Mouse (Mus musculus) thymus, adult 18-20 months (tissue): Measurements from ENCODE around the gene Rab10.
"Not testable (repeated sequence)": the region's sequence is repeated elsewhere in the genome, so short reads cannot be mapped to it uniquely, and the experiment has no call there.

Source experiments
- DNase-seq, 2 experiments: peaks; one replicate each; pipeline ENCODE4 v3.0.0; 2022; ENCODE audit warnings: mixed read lengths in 2 of 2

Gene Rab10

DNA sequence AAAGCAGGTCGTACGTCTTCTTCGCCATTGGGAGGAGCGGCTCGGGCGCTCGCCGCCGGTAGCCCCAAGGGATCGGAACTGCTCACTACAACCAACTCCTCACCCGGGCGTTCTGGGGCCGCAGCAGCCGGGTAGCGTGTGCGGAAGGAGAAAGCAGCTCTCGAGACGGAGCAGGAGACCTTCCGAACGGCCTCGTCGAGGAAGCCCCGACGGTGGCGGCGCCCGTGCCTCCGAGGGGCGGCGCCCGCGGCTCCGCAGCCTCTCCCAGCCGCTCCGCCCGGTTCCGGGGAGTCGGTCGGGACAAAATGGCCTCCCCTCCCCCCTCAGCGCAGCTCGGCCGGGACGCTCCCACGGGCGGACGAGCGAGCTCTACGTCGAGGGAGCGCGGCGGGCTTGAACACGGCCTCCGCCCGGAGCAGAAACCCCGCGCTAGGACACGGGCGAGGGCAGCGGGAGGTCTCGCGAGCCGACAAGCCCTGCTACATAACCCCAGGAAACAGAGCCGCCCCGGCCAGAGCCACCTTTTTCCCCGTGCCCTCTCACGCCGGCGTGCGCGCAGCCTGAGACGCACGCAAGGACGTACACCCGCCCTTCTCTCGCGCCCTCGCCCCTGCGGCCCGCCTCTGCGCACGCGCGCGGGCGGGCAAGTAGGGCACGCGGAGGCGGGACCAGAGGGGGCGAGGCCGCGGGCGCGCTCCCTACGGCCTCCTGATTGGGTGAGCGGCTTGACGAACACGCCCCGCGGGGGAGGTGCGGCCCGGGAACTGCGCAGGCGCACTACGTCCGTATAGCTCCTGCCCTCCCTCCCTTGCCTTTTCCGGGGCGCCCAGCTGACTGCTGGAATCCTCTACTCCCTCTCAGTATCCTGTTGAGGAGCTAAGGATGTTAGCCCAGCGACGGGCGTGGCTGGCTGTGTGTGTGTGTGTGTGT is at the start of gene Rab10:
TSS of gene Rab10 (minus strand) at position 579 of the 930 bp plus-strand sequence.
- peak; percentile 98 to 99 for DNase-seq

DNA sequence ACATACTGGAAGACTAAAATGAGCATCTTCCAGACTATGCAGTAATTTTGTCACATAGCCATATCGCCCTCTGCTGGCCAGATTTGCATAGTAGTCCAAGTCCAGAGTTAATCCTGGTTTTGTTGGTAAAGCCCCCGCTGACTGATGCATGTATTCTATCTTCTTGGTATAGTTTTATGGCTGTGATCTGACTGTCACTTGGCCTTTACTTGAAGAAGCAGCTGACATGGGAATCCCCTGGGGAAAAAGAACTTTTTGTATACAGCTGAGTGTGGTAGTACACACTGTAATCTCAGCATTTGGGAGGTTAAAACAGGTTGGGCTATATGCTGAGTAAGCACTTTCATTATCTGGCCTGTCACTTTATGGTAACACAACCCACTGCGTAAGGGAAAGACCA is 49.5 kb upstream of the Rab10 start:
- DNase-seq: peak in 1 of 2 experiments; percentile 41

DNA sequence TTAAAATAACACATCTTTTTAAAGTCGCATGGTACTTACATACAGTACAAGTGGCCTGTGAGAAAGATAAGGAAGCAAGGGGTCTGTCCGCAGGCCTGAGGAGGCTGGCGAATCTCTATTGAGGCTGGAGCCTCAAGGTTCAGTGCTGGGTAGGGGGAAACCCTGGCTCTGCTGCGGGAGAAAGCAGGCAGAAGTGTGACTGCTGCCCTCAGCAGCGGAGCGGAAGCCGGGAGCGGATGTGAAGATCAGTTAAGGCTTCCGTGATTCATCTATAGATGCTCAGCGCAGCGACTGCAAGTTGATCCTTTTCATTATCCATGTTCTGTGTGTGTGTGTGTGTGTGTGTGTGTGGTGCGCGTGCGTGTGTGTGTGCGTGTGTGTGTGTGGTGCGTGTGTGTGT is 47.1 kb upstream of the Rab10 start:
- no peak for DNase-seq

DNA sequence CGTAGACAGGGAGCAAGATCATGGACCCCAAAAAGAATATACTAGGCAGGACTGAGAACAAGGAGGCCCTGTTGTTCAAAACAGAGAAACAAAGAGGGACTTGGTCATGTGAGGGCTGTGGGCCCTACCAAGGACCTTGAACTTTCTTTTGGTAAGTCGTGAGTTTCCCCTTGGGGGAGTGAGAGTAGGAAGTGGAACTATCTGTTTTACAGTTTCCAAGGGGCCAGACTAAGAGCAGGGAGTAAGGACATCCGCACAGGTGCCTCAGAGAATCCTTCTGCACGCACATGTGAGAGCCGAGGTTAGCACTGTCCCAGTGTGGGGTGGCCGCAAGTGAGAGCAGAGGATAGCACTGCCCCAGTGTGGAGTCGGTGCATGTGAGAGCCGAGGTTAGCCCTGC is 45.3 kb upstream of the Rab10 start:
- DNase-seq: no peak

DNA sequence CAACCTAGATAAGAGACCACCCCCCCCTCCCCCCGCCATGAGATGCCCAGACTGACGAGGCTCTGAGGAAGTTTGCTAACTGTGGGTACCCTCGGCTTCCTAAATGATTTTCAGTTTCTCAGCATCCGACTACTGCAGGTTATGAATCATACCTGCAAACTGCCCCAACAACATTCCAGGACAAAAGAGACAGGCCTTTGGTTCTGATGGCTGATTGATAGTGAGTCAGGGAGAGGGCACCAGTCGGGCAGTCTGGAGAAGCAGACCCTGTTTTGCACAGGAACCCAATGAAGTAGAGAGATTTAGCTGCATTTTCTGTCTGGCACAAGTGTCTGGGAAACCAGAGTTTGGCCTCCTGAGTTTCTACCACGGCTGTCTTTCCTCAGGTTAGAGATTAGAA is 42.4 kb upstream of the Rab10 start:
- no peak for DNase-seq

DNA sequence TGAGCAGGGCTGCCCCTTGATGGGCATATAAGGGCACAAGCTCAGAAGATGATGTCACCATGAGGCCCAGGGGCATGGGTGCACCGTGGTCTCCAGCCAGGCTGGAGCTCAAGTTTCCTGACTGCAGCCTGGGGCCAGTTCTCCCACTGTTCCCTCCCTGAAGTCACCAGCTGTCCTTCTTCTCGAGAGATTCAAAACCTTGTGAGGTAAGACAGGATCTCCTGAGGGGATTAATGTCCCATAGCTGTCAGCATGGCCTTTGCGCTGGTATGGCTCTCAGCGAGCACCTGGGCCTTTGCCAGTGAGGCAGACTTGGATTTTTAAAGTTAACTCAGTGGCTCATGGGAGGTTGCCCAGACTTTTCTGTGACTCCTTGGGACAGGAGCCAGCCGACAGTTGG is 40.4 kb upstream of the Rab10 start:
- DNase-seq: no peak

DNA sequence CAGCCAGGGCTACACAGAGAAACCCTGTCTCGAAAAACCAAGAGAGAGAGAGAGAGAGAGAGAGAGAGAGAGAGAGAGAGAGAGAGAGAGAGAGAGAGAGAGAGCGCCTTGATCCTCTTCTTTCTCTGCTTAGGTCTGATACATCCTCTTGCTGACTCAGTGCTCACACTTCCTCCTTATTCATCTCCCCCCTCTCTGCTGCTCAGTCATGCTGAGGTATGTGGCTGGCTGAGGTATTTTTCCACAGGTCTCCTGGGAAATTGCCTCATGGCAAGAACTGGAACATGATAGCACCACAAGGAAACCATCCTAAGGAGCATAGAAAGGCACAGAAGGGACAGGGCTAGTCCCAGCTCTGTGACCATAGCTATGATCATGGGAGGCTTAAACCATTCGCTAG is 39.6 kb upstream of the Rab10 start:
- no peak for DNase-seq

DNA sequence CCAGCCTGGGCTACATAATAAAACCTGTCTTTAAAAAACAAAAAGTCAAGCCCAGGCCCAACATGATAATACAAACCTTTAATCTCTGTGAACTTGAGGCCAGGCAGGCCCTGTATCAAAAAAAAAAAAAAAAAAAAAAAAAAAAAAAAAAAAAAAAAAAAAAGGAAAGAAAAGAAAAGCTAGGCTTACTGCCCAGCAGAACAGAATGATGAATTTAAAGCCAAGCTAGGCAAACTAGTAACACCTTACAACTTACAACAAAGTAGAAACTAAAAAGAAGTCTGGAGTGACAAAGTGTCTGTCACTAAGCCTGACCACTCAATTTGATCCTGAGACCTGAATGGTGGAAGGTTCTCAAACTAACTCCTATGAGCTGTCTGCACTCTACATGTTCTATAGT is 37.9 kb upstream of the Rab10 start:
- no peak for DNase-seq

DNA sequence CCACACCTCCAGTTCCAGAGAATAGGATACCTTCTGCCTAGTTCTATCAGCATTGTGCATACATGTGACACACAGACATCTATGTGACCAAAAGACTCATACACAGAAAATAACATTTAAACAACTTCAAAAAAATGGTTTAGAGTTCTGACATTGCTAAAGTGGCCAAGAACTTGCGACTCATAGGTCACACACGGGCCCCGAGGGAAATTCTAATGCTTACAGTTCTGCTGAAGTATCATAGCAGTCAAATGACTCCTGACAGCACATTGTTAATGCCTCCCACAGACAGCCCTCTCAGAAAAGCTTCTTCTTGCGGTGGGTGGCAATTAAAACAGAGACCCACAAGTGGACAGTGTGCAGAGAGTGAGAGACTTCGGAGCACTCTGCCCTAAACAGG is 35.3 kb upstream of the Rab10 start:
- no peak for DNase-seq

DNA sequence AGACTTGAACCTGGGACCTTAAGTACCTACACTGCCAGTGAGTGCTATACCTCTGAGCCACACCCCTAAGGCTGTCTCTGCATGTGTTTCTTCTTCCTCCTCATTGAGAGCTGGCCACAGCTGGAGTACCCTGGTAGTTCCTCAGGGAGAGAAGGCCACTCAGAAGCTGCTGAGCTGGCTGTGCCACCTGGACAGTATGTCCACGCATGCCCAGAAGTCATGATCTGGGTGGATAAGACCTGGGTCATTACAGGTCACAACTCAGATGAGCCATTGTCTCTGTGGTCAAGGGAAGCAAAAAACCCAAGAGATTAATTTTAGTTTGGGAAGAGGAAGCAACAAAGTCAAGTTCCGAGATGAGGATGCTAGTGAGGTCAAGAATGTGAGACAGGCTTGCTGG is 34.4 kb upstream of the Rab10 start:
- no peak for DNase-seq

DNA sequence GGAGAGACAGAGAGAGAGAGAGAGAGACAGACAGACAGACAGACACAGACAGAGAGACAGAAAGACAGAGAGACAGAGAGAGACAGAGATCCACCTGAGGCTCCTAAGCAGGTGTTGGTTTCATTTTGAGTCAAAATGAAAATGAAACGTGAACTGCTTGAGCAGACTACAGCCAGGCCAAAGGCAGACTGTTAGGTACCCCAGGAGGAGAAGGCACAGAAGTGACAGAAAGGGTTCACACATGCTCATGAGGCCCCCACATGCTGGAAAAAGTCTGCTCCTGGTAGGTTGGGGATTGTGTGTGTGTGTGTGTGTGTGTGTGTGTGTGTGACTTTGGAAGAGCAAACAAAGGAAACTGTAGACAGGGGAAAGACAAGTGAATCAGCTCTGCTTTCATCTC is 29.2 kb upstream of the Rab10 start:
- no peak for DNase-seq

DNA sequence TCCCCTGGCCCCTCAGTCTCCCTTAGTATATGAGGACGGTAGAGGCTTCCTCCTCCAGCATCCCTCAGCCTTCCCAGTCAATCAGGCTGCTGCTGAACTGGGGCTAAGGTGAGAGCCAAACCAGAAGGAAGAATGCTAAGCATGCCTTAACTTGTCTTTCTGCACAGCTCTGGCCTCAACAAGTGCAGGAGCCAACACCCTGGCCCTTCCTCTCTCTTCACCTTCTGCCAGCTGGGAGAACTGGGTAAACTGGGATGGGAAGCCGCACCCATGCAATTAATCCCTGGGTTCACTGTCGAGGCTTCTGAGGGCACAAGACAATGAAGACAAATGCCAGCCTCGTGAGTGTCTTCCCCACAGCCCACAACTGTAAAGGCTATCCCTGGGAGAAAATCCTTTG is 19.9 kb upstream of the Rab10 start:
- DNase-seq: no peak

DNA sequence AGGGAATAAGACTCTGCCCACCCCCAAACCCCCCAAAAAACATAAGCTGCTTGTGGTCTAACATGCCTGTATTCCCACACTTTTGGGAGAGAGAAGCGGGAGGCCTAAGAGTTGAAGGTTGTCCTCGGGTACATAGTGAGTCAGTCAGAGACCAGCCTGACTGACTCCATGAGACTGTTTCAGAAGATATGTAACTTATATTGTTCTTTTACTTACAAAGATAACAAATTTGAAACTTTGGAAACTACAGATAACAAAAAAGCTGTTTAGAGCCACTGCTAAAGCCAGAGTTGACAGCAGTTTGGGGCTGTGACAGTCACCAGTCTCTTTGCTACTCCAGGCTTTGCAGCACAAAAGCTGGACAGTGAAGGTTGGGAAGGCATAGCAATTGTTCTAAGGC is 15.5 kb upstream of the Rab10 start:
- DNase-seq: no peak

DNA sequence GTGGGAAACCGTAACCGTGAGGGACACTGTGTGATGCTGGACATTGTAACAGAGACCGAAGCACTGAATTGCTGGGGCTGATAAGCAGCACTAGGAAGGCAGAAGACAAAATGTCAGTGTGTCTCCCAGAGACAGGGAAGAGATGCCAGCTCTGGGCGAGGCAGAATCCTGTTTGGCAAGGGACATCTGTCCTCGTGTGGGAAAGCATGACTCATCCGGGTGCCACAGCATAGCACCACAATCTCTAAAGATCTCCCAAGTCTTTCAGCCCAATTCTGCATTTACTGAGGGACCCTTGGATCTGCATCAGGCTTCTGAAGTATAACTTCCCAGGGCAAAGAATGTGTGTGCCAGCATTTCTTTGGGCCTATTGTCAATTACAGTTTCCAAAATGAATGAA is 13.5 kb upstream of the Rab10 start:
- no peak for DNase-seq

DNA sequence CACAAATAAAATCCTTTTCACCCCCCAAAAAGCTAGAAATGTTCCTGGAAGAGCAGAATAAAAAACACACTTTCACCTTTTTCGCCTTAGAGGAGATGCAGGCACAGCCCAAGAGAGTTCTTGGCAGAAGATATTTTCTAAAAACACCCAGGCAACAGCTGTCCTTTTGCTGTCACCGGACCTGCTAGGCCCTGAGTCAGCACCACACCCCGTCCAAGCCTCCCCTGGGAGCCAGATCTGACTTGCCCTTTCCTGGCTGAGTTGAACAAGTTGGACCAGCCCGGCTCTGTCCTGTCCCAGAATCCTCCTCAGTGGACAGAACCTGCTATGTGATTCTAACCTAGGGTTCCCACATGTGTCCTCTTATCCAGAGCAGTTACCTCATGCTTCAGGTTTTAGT is 9.6 kb upstream of the Rab10 start:
- no peak for DNase-seq

DNA sequence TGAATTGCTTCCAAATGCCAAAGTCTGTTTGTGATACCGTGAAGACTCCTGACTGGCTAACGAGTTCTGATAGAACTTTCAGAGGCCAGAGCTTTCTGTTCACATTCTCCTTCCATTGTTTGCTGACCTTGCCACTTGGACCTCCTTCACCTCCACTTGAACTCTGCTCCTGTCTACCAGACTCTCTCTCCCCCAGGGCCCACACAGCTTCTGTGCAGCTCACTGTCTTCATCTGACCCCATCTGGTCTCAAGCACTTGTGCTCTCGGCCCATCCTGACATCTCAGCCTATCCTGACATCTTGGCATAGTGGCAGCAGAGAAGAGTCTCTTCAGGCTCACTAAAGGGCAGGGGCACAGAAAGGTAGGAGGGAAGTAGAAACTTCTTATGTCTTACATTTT is 7.2 kb upstream of the Rab10 start:
- DNase-seq: no peak

DNA sequence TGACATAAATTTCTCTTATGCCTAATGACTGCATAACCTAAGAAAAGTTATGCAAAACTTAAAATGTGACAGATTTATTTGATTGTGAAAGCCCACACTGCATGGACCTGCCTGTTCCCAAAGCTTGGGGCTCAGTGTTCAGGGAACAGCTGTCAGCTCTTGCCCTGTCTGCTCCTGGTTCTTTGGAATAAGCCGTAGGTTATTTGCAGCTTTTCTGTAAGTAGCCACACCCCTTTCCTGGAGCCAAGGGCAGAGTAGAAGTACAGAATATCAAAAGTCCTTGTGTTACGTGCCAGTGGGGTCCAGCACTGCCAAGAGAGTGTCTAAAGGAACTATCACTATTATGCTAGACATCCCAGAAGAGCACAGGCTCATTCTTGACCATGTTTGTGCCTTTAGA is 6.3 kb upstream of the Rab10 start:
- DNase-seq: no peak

DNA sequence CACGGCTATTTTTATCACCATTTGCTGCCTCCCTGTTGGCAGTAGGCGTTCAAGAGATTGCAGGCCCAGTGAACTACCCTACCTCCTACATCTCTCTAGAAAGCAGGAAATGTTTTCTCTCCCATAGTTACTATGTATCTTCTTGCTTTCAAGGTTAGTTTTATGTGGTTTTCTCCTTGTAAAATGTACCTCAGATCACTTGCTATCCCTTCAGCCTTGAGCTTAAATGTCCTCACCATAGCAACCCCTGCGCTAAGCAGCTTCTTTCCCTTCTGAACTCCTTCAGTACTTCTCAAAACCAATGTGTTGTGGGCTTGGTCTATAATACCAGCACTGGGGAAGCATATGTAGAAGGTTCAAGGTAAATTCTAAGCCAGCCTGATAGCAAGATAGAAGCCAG is 3.1 kb upstream of the Rab10 start:
- DNase-seq: no peak

DNA sequence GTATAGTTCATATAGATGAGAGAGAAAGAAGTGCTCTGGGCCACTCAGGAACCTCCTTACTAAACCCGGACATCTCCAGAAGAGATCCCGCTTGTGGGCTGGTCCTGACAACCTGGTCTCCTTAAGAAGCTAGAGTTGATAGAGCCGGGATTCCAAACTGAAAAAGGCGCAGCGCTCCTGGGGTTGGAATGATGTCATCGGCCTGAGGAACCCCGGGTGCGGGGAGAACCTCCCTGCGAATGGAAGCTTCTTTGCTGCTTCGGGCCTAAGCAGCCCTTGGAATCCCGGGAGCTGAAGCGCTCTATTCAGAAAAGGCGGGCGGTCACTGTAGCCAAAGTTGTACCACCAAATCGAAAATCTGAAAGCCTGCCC is 538 bp upstream of the Rab10 start:
- peak in 1 of 2 experiments; percentile 35 for DNase-seq

DNA sequence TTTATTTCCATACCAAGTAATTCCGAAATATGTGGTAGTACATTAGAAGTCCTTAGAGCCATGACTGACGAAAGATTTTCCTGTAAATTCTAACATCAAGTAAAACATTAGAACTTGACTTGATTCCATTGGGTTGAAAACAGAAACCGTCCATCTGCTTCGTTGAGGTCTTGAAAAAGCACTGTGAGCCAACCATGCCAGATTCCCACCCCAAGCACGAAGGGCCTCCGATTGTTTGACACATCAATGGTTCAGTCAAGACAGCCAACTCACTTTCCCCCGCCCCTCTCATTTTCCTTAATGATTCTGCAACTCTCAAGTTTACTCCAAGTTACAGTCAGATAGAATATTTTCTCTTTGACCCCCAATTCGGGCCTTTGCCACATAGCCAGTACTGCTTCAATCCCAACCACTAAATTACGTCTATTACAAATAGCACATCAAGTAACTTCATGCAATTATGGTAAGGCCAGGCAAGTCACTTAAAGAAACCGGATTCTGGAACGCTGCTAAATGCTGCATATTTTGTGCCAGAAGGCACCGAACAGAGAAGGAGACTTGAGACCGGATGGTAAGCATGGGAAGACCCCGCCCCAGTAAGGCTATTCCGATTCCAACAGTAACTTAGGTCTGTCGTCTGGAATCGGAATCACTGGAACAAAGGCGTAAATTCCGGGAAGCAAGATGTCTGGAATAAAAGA is 1.1 kb downstream of the Rab10 start:
- DNase-seq: peak in 1 of 2 experiments; percentile 3

DNA sequence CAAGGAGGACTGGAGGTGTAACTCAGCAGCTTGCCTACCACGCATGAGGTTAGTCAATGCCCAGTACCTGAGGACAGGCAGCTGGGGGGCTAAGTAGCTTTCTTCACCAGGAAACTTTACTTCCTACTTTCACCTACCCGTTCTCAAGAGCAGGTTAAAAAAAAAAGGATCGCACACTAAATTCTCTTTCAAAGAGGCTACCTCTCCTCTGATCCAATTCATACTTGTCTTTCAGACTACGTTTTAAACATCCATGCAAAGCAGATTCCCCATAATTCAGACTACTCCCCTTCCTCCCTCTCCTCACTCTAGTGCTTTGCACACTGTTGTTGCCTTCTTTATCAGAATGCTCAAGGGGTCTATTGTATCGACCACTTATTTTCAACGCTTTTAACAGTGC is 2.2 kb downstream of the Rab10 start:
- no peak for DNase-seq

DNA sequence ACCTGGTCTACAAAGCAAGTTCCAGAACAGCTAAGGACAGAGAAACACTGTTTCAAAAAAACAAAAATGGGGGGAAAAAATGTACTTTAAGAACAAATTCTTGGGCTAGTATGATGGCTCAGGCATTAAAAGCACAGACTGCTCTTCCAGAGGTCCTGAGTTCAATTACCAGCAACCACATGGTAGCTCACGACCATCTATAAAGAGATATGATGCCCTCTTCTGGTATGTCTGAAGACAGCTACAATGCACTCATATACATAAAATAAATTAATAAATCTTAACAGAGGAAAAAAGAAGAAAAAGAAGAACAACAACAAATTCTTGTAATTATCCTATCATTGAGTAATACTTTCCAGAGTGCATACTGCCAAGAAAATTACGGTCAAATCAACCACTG is 4.5 kb downstream of the Rab10 start:
- DNase-seq: no peak

DNA sequence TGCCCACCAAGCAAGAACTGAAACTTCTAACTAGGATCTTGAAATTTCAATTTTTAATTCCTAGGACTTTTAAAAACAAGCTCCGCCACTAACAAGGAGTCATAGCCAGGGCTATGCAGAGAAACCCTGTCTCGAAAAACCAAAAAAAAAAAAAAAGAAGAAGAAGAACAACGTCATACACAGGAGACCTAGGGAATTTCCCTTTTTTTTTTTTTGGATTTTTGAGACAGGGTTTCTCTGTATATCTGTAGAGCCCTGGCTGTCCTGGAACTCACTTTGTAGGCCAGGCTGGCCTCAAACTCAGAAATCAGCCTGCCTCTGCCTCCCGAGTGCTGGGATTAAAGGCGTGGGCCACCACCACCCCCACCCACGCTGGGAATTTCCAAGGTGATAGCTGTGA is 12.1 kb downstream of the Rab10 start:
- not testable (repeated sequence) for DNase-seq

DNA sequence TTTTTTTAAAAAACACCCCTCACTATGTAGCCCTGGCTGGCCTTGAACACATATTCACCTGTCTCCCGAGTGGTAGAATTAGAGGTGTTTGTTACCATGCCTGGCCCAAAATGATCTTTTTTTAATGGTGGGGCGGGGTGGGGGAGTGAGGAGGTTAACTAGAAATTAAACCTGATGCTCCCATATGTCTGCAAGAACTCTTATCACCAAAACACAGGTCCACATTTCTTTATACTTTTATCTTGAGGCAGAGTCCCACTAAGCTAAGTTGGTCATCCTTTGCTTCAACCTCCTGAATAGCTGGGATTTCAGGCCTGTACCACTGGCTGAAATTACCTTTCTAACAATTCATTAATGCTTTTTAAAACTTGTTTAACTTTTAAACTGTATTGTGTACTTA is 13.7 kb downstream of the Rab10 start:
- DNase-seq: no peak

DNA sequence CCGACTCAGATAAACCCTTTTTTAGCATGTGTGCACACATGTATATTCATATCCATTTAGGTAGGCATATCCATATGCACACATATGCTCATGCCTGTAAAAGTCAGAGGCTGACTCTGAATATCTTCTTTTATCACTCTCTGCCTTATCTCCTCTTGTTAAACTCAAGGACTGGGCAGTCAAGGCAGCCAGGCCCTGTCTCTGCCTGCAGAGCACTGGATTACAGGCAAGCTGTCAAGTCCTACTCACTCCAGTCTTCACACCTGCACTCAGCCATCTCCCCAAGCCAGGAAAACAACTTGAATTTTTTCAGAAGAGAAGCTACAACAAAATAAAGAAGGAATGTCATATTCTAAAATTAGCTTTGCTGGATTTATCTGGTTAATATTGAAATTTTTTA is 17.9 kb downstream of the Rab10 start:
- DNase-seq: no peak
